Mouse (Mus musculus): ENCODE measurements around the gene Cntnap4.
"Not testable (repeated sequence)": the region's sequence is repeated elsewhere in the genome, so short reads cannot be mapped to it uniquely, and the experiment has no call there.

The Cntnap4 gene

GRCm38 (mm10) chr8:112730583-112731432, 161.0 kb downstream of the Cntnap4 start:
- DNase-seq (ENCODE audit: low read depth, low spot score): peak; percentile 41

- DNase-seq (ENCODE audit: low read depth, low spot score): no peak
Observed at GRCm38 (mm10) chr8:112735575-112735974, 165.7 kb downstream of the Cntnap4 start.

- DNase-seq (ENCODE audit: low read depth, low spot score): no peak
Observed at GRCm38 (mm10) chr8:112743331-112743730, 173.5 kb downstream of the Cntnap4 start.

GRCm38 (mm10) chr8:112747296-112747695, 177.5 kb downstream of the Cntnap4 start:
- DNase-seq (ENCODE audit: low read depth, low spot score): no peak

- DNase-seq (ENCODE audit: low read depth, low spot score): no peak
Observed at GRCm38 (mm10) chr8:112755171-112755570, 185.3 kb downstream of the Cntnap4 start.

GRCm38 (mm10) chr8:112803058-112803457, 233.2 kb downstream of the Cntnap4 start:
- peak; percentile 34 for DNase-seq (ENCODE audit: low read depth, low spot score)

- DNase-seq (ENCODE audit: low read depth, low spot score): no peak
Observed at GRCm38 (mm10) chr8:112809382-112809781, 239.5 kb downstream of the Cntnap4 start.

GRCm38 (mm10) chr8:112841057-112841456, 271.2 kb downstream of the Cntnap4 start:
- no peak for DNase-seq (ENCODE audit: low read depth, low spot score)

GRCm38 (mm10) chr8:112849541-112849940, 279.7 kb downstream of the Cntnap4 start:
- not testable (repeated sequence) for DNase-seq (ENCODE audit: low read depth, low spot score)

- DNase-seq (ENCODE audit: low read depth, low spot score): no peak
Observed at GRCm38 (mm10) chr8:112906458-112907112, 336.7 kb downstream of the Cntnap4 start.

GRCm38 (mm10) chr8:112909527-112909926, 339.7 kb downstream of the Cntnap4 start:
- peak; percentile 37 for DNase-seq (ENCODE audit: low read depth, low spot score)

- DNase-seq (ENCODE audit: low read depth, low spot score): no peak
Observed at GRCm38 (mm10) chr8:112911422-112911821, 341.6 kb downstream of the Cntnap4 start.

GRCm38 (mm10) chr8:112922151-112922550, 352.3 kb downstream of the Cntnap4 start:
- DNase-seq (ENCODE audit: low read depth, low spot score): no peak

- DNase-seq (ENCODE audit: low read depth, low spot score): no peak
Observed at GRCm38 (mm10) chr8:112922789-112923188, 352.9 kb downstream of the Cntnap4 start.
